Mouse (Mus musculus) intestine, postnatal 0 days (tissue): ENCODE results near the gene Rapgef4. TPM values are rescaled to one million over a fixed set of nuclear protein-coding genes. Genes with fewer than 3 reads are reported as not detected.

ENCODE experiments used
- ATAC-seq: fragments of 200-750 bp; cut with Nextera tagmentation; 2 replicates; pipeline ENCODE4 v1.8.0; 2017; ENCODE audit warnings: mild to moderate bottlenecking, moderate TSS enrichment, moderate library complexity
- H3K27ac ChIP-seq: fragments of 300-500 bp; sonication (generic); 2 replicates; pipeline ENCODE4 v1.5.1; 2014; ENCODE audit warnings: mild to moderate bottlenecking, low read depth, low read length, moderate library complexity
- H3K27me3 ChIP-seq: fragments of 300-500 bp; sonication (generic); replicated peaks from 2 replicates; pipeline ENCODE4 v1.6.1; 2014; ENCODE audit warnings: low read length, mixed read lengths; ENCODE audit not compliant: control insufficient read depth, insufficient read depth
- H3K36me3 ChIP-seq: fragments of 300-500 bp; sonication (generic); 2 replicates; pipeline ENCODE4 v1.6.1; 2014; ENCODE audit warnings: mild to moderate bottlenecking, moderate library complexity; ENCODE audit not compliant: control insufficient read depth, insufficient read depth
- H3K4me1 ChIP-seq: fragments of 300-500 bp; sonication (generic); replicated peaks from 2 replicates; pipeline ENCODE4 v1.6.1; 2014; ENCODE audit warnings: antibody characterized with exemption, low read length, mixed read lengths; ENCODE audit not compliant: control insufficient read depth, insufficient read depth
- H3K4me2 ChIP-seq: fragments of 300-500 bp; sonication (generic); replicated peaks from 2 replicates; pipeline ENCODE4 v1.6.1; 2014; ENCODE audit warnings: low read depth, mild to moderate bottlenecking, moderate library complexity
- H3K4me3 ChIP-seq: fragments of 300-500 bp; sonication (generic); 2 replicates; pipeline ENCODE4 v1.5.1; 2014; ENCODE audit warnings: low read depth, low read length
- H3K9ac ChIP-seq: fragments of 300-500 bp; sonication (generic); 2 replicates; pipeline ENCODE4 v1.6.1; 2014; ENCODE audit warnings: mild to moderate bottlenecking, low read depth, low read length
- H3K9me3 ChIP-seq: fragments of 300-500 bp; sonication (generic); 2 replicates; pipeline ENCODE4 v1.6.1; 2016; ENCODE audit warnings: mixed run types; ENCODE audit not compliant: control insufficient read depth
- CTCF ChIP-seq: sonication (generic); IDR thresholded peaks from 2 replicates; pipeline ENCODE4 v1.5.1; 2016; ENCODE audit warnings: low read depth, mild to moderate bottlenecking, control low read depth, antibody characterized with exemption, moderate library complexity
- WGBS: fragments of 180-500 bp; shearing (Covaris S2); extraction: QIAGEN DNeasy Blood & Tissue Kit; methylation state at CpG from one replicate; pipeline ENCODE4 v1.1.7; 2014; 5-methylcytosine and 5-hydroxymethylcytosine counted together
- polyA plus RNA-seq: library from polyadenylated mRNA; unstranded; fragments of >200 nt; fragmentation: Nextera tagmentation; extraction: Ambion mirVana; gene quantifications from 2 replicates; pipeline ENCODE4 v1.2.1, GENCODE M21; 2015

The Rapgef4 gene
- polyA plus RNA-seq, 1 experiment from 2014 or later, result 2.7 TPM

DNA sequence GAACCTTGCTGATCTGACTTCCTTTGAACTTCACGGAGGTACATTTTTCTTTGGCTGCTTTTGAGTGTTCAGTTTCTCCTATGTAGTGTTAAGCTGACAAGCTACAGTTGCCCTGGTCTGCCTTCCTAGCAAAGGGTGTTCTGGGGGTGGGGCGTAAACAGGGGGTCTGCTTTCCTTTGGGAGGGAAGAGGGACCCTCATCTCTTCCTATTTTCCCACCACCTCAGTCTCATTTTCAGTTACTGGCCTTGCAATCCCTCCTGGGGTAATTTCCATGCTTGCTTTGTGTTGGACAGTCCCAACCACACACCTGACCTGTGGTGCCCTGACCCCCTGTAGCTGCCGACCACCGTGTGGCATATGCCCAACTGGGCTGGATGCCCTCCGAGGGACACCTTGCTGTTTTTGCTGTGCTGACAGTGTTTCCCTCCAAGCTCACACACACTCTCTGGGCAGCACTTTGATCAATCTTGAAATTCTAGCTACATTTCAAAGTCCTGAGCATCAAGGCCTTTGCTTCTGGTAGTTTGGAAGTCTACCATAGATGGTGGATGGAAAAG lies 48.6 kb downstream of the Rapgef4 start:
- Histone ChIP-seq H3K4me3 (no peak overlapping the region), H3K4me1 (no peaks in the 10 kb centered on the region), H3K27me3 (no peaks in the 10 kb centered on the region), H3K9me3 (no peaks in the 10 kb centered on the region), H3K27ac (no peak overlapping the region), H3K36me3 (no peaks in the 10 kb centered on the region), H3K4me2 (no peak overlapping the region), H3K9ac (no peak overlapping the region)
- ATAC-seq, result no peak
- WGBS, result 88% methylated on average over 5 of the region's 5 CpGs
- no peak for TF ChIP-seq CTCF

GRCm38 (mm10) chr2:72031717-72032116 lies 50.7 kb downstream of the Rapgef4 start:
- no peaks in the 10 kb centered on the region for H3K36me3 ChIP-seq
- TF ChIP-seq CTCF, result no peak
- no peaks in the 10 kb centered on the region for H3K27me3 ChIP-seq
- H3K4me2 ChIP-seq, result no peak overlapping the region
- WGBS, result 70% methylated on average over 5 of the region's 5 CpGs
- H3K4me3 ChIP-seq, result no peak overlapping the region
- no peak overlapping the region for H3K9ac ChIP-seq
- no peaks in the 10 kb centered on the region for H3K9me3 ChIP-seq
- no peak for ATAC-seq
- no peaks in the 10 kb centered on the region for H3K4me1 ChIP-seq
- no peak overlapping the region for H3K27ac ChIP-seq

DNA sequence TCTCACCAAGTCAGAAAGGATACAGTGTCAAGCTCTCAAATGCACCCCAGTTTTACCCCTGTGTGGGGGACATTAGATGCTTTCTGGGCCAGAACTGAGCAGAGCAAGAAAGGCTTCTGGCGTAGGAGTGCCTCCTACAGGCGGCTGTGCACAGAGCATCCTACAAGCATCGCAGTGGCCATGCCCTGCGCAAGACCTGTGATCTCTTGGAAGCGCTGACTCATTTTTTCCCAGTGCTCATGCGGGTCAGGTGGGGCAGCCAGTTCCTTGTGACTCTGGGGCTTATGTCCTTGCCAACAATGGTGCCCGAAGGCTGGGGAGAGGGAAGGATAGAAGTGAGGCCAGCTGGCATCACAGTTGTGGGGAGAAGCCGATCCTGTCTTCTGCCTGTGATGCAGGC lies 54.6 kb downstream of the Rapgef4 start:
- Histone ChIP-seq H3K36me3 (no peaks in the 10 kb centered on the region), H3K4me2 (no peak overlapping the region), H3K27me3 (no peaks in the 10 kb centered on the region), H3K4me1 (no peaks in the 10 kb centered on the region), H3K27ac (no peak overlapping the region), H3K9ac (no peak overlapping the region), H3K9me3 (no peaks in the 10 kb centered on the region), H3K4me3 (no peak overlapping the region)
- 61% methylated on average over 8 of the region's 8 CpGs for WGBS
- TF ChIP-seq CTCF, result peak; percentile 77
- ATAC-seq, result no peak

GRCm38 (mm10) chr2:72037357-72037756 lies 56.3 kb downstream of the Rapgef4 start:
- TF ChIP-seq CTCF, result no peak
- Histone ChIP-seq H3K36me3 (no peaks in the 10 kb centered on the region), H3K27me3 (no peaks in the 10 kb centered on the region), H3K4me1 (no peaks in the 10 kb centered on the region), H3K9me3 (no peaks in the 10 kb centered on the region), H3K9ac (no peak overlapping the region), H3K4me3 (no peak overlapping the region), H3K27ac (no peak overlapping the region), H3K4me2 (no peak overlapping the region)
- 90% methylated on average over 5 of the region's 5 CpGs for WGBS
- no peak for ATAC-seq

GRCm38 (mm10) chr2:72038235-72038634 lies 57.2 kb downstream of the Rapgef4 start:
- whole genome bisulfite sequencing, result 9% methylated on average over 1 of the region's 1 CpGs
- no peak for ATAC-seq

GRCm38 (mm10) chr2:72038651-72039251 lies 57.7 kb downstream of the Rapgef4 start:
- ATAC-seq, result no peak

More at GRCm38 (mm10) chr2:72038235-72038634, 57.2 kb downstream of the Rapgef4 start:
- TF ChIP-seq CTCF, result peak; percentile 89
- H3K27ac ChIP-seq, result no peak overlapping the region
- H3K4me2 ChIP-seq, result no peak overlapping the region
- H3K9me3 ChIP-seq, result no peaks in the 10 kb centered on the region
- no peaks in the 10 kb centered on the region for H3K27me3 ChIP-seq
- H3K4me1 ChIP-seq, result no peaks in the 10 kb centered on the region
- H3K36me3 ChIP-seq, result no peaks in the 10 kb centered on the region
- no peak overlapping the region for H3K9ac ChIP-seq
- H3K4me3 ChIP-seq, result no peak overlapping the region

More at GRCm38 (mm10) chr2:72038651-72039251, 57.7 kb downstream of the Rapgef4 start:
- Histone ChIP-seq H3K27ac (no peak overlapping the region), H3K36me3 (no peaks in the 10 kb centered on the region), H3K4me2 (peak overlapping the region; percentile 35), H3K27me3 (no peaks in the 10 kb centered on the region), H3K9me3 (no peaks in the 10 kb centered on the region), H3K4me3 (no peak overlapping the region), H3K4me1 (no peaks in the 10 kb centered on the region), H3K9ac (no peak overlapping the region)
- WGBS, result 62% methylated on average over 18 of the region's 18 CpGs
- no peak for TF ChIP-seq CTCF
